Mouse (Mus musculus): Measurements from ENCODE around the gene Olfr466.

- TF ChIP-seq CTCF (IDR thresholded peaks at IDR 0.05; ENCODE audit: extremely low read depth, insufficient read depth, insufficient read length, insufficient replicate concordance) (no peak), POLR2A (IDR thresholded peaks at IDR 0.05; ENCODE audit: low read depth, low read length) (no peak)
Observed at GRCm38 (mm10) chr13:65120984-65121383, 29.1 kb upstream of the Olfr466 start.

Data from spleen, adult 2 months (tissue).